Mouse (Mus musculus) right cerebral cortex, postnatal 25 days (tissue): ENCODE results near the gene Sdhd.

Source experiments
- DNase-seq: peaks from one replicate; pipeline ENCODE4 v3.0.0; 2022

The Sdhd gene

GRCm38 (mm10) chr9:50585145-50585818 is 18.3 kb downstream of the Sdhd start:
- no peak for DNase-seq

- DNase-seq: no peak
Observed at GRCm38 (mm10) chr9:50580370-50580769, 23.2 kb downstream of the Sdhd start.

DNA sequence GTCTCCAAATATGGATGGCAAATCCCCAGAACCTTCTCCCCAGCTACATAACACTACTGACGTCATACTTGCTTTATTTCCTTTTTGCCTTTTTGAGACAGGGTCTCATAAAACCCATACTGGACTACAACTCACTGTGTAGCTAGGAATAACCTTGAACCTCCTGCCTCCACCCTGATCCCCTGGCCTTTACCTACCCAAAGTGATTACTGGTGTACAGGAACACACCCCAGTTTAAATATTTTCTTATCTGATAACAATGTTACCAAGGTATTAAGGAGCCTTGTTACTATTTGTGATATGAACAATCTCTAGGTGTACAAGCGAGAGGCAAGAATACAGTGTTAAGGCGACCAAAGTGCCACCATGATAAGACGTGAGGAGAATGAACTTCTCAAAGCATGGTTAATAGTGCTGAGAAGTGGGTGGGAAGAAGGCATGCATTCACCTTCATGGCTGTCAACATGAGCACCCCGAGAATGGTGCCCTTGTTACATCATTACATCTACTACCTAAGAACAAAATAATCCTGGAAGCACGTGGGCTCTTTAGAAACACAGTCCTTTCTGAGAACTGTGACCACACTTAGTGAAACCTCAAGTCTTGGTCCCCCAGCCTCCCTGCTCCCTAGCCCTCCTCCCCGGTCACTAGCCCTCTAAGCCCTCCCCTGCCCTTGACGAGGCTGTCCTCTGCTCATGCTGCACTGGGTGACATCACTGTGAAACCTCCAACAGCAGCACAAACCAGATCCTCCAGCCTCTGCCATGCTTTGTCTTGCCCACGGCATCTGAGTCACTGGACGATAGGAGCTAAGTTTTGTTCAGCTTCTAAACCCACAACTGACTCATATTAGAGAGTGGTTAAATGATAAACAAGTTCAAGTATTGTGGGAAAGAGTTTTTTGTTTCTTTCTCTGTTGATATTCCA is 33.8 kb downstream of the Sdhd start:
- DNase-seq: no peak

DNA sequence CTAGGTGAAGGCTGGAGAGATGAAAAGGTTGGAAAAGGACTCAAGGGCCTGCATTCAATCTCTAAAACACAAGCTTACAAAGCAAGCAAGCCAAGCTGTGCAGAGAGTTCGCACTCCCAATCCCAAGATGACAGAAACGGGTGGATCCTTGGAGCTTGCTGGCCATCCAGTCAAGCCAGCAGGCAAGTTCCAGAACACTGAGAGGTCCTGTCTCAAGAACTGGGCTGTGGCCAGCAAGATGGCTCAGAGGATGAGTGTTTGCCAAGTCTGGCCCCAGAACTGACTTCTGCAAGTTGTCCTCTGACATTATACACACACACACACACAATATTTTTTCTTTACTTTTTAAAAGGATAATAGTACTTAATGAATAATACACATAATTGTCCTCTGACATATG is 35.7 kb downstream of the Sdhd start:
- no peak for DNase-seq

GRCm38 (mm10) chr9:50567372-50567771 is 36.2 kb downstream of the Sdhd start:
- DNase-seq: no peak

DNA sequence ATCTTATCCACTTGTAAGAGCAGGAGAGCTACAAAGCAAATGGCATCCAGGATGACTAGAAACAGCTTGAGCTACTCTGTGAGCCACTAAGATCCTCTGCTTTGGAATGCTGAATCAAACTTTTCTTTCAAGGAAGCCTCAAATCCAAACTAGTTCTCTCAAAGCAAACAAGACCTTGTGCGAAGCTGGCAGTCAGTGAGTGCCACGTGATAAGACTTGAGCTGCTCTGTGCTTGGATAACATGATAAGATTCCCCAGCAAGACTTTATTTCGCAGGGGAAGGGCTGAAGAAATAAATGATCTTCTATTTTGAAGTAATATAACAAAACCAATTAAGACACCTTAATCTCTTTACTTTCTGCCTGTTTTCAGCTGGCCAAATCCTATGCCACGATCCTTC is 37.7 kb downstream of the Sdhd start:
- DNase-seq: no peak

- DNase-seq: no peak
Observed at GRCm38 (mm10) chr9:50565173-50565572, 38.4 kb downstream of the Sdhd start.

GRCm38 (mm10) chr9:50561918-50562360 is 41.7 kb downstream of the Sdhd start:
- no peak for DNase-seq

DNA sequence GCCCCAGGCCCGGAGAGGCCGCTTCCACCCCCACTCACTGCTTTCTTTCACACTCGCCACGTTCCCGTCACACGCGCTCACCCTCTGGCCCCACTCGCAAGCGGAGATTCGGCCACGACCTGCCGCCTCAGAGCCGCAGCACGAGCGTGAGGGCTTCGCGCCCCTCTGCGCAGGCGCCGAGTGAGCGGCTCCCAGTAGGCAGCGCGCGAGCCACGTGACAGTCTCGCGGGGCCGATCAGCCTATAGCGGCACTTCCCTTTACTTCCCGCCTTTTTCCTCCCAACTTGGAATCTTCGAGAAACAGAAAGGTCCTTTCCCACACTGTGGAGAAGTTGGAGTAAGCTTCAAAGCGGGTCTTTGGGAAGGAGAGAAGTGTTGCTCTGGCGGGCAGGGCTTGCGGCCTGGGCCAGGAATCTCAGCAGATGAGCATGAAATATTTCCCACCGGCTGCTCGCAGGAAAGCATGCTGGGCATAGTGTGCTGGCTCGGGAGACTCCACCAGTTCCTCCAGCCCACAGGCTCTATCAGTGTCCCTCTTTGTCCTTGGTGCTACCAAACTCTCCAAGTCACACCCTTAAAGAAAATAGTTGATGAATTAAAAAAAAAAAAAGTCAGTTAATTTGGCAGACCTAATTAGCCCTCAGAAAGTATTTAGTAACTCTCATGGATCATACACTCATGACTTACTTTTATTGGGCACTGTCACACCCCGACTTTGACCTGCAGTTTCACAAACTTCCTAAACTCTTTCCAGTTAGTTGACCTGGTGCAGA is 42.3 kb downstream of the Sdhd start, which contains the start of gene Tex12:
Gene Tex12 (minus strand): TSS at position 181 of the 773 bp plus-strand sequence.
- no peak for DNase-seq

DNA sequence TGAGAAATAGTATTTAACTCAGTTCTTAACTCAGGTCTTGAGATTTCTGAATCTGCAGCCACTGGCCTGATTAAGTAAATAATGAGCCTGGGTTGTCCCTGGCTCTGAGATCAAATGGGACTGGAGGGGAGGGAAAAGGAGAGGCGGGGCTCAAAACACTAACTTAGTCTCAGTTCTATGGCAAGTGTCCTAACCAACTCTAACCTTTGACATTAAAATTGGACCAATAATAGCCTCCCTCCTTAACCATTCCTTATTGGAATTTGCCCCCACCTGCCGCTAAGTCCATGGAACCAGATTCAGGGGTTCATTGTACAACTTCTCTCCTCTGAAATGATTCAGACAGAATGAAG is 48.5 kb downstream of the Sdhd start, which contains the start of gene Bco2:
Gene Bco2 (minus strand): TSS at position 88 of the 353 bp plus-strand sequence.
- DNase-seq: peak; percentile 7

GRCm38 (mm10) chr9:50554241-50555093 is 49.1 kb downstream of the Sdhd start, which contains the start of gene Il18:
Il18 (plus strand) TSS chr9:50554827.
- peak; percentile 47 for DNase-seq

DNA sequence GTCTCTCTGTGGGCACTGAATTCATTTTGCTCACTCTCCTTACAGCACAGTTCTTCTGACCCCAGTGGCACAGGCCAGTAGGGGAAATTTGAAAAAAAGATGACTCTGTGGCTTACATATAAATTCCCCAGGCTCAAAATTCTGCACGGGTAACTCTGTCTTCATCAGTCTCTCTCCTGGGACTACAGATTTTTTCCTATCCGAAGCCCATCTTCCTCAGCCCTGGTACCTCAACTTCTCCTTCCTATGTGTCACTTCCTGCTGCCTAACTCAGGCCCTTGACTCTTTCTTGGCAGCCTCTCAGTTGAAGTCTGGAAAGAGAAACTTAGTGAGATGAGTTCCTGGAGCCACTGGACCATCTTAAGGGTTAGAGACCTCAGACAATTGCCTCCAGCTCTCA is 50.1 kb downstream of the Sdhd start:
- DNase-seq: no peak

DNA sequence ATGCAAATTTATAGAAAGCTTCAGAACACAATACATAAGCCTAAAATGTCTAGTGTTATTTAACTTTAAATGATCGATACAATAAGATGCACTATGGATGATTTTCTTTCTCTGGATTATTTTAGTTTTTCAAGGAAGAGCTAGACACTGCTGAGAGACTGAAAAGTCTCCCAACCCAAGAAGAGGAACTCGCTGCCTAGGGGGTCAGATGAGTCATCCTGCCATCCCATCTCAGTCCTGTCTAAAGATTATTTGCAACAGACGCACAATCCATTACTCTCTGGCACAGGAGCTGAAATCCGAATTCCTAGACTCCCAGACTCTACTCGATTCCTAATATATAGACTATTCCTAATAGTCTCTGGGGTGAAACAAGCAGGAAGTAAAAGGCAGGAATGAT is 51.4 kb downstream of the Sdhd start:
- no peak for DNase-seq

- DNase-seq: no peak
Observed at GRCm38 (mm10) chr9:50548936-50549335, 54.7 kb downstream of the Sdhd start.

DNA sequence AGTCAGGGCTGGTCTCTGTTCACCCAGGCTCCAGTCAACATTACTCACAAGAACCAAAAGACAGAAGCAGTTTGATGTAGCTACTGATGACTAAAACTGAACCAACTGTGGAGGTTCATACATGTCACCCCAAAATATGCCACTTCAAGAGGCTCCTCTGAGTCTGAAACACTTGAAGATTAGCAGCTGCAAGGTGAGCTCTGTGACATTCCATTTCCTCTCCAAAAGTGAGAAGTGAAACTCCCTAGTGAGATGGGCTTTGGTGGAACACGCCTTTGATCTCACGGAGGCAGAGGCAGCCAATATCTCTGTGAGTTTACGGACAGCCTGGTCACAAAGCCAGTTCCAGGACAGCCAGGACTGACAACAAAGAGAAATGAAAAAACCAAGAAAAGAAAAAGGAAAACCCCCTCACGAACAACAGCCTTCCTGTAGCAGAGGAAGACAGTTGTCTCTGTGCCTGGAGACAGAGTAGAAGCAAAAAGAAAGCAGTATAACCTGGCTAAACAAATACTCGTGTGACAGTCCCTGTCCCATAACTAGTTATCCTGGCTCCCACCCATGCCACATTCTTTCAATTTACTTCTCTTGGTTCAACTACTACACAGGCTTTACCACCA is 55.6 kb downstream of the Sdhd start:
- DNase-seq: no peak
